Mouse (Mus musculus) midbrain, embryonic 16.5 days (tissue): Measurements from ENCODE around the gene Haao. TPM values are rescaled to one million over a fixed set of nuclear protein-coding genes. Genes with fewer than 3 reads are reported as not detected.

Experiments used
- ATAC-seq: fragments of 200-750 bp; cut with Nextera tagmentation; 2 replicates; pipeline ENCODE4 v1.8.0; 2017; ENCODE audit warnings: moderate TSS enrichment
- H3K27ac ChIP-seq: fragments of 300-500 bp; sonication (generic); 2 replicates; pipeline ENCODE4 v1.5.1; 2014; ENCODE audit warnings: mild to moderate bottlenecking, low read length, mixed read lengths
- H3K27me3 ChIP-seq: fragments of 300-500 bp; sonication (generic); 2 replicates; pipeline ENCODE4 v1.6.1; 2014; ENCODE audit warnings: low read depth, low read length, mixed read lengths; ENCODE audit not compliant: control insufficient read depth, insufficient read depth
- H3K36me3 ChIP-seq: fragments of 300-500 bp; sonication (generic); 2 replicates; pipeline ENCODE4 v1.6.1; 2014; ENCODE audit warnings: mild to moderate bottlenecking, low read length, moderate library complexity, mixed read lengths; ENCODE audit not compliant: control insufficient read depth, insufficient read depth
- H3K4me1 ChIP-seq: fragments of 300-500 bp; sonication (generic); 2 replicates; pipeline ENCODE4 v1.6.1; 2014; ENCODE audit warnings: mild to moderate bottlenecking, low read length, mixed read lengths; ENCODE audit not compliant: control insufficient read depth, insufficient read depth
- H3K4me2 ChIP-seq: fragments of 300-500 bp; sonication (generic); 2 replicates; pipeline ENCODE4 v1.6.1; 2014; ENCODE audit warnings: mild to moderate bottlenecking, low read length, mixed read lengths
- H3K4me3 ChIP-seq: fragments of 300-500 bp; sonication (generic); 2 replicates; pipeline ENCODE4 v1.5.1; 2014; ENCODE audit warnings: low read depth, mild to moderate bottlenecking, low read length, moderate library complexity, mixed read lengths
- H3K9ac ChIP-seq: fragments of 300-500 bp; sonication (generic); 2 replicates; pipeline ENCODE4 v1.6.1; 2014; ENCODE audit warnings: low read depth, low read length, mixed read lengths
- H3K9me3 ChIP-seq: fragments of 300-500 bp; sonication (generic); replicated peaks from 2 replicates; pipeline ENCODE4 v1.6.1; 2014; ENCODE audit warnings: mild to moderate bottlenecking, low read length, mixed read lengths; ENCODE audit not compliant: control insufficient read depth, poor library complexity, severe bottlenecking
- WGBS: fragments of 180-500 bp; shearing (Covaris S2); extraction: QIAGEN DNeasy Blood & Tissue Kit; methylation state at CpG from one replicate; pipeline ENCODE4 v1.1.7; 2014; 5-methylcytosine and 5-hydroxymethylcytosine counted together
- polyA plus RNA-seq: library from polyadenylated mRNA; unstranded; fragments of >200 nt; fragmentation: Nextera tagmentation; extraction: Ambion mirVana; gene quantifications from 2 replicates; pipeline ENCODE4 v1.2.1, GENCODE M21; 2015

Gene Haao
- polyA plus RNA-seq, 1 experiment from 2014 or later: 0.23 TPM

DNA sequence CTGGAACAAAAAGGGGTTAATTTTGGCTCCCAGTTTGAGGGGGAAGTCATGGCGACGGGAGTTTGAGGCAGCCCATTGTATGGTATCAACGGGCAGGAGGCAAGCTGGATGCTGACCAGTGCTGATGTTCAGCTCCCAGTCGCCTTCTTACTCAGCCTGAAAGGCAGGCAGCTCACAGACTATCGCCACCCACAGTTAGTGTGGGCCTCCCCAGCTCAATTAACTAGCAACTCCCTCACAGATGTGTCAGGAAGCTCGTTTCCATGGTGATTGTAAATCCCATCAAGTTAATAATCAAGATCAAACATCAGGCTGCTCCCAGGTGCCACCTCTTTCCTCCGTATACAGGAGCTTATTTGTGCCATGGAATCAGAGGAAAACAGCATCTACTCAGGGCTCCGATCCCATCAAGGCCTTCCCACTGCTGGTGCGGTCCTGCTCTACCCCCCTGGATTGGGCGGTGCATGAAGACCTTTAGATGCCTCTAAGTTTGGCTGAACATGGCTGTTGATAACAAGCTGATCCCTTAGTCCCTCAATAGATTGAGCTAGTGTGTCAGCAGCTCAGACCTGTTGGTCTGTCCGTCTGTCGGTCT lies 1.4 kb upstream of the Haao start:
- no peak overlapping the region for H3K4me2 ChIP-seq
- peak overlapping the region; percentile 56; the same call in 1 of the 2 replicates for H3K27ac ChIP-seq
- no peaks in the 10 kb centered on the region for H3K36me3 ChIP-seq
- no peak overlapping the region for H3K9ac ChIP-seq
- peak; percentile 72 for ATAC-seq
- no peaks in the 10 kb centered on the region for H3K27me3 ChIP-seq
- H3K9me3 ChIP-seq: no peaks in the 10 kb centered on the region
- peaks cover 9% of the 10 kb centered on the region; the same call in 1 of the 2 replicates for H3K4me1 ChIP-seq
- WGBS: 31% methylated on average over 12 of the region's 12 CpGs
- no peak overlapping the region for H3K4me3 ChIP-seq

- Histone ChIP-seq H3K4me3 (no peak overlapping the region), H3K4me1 (peaks cover 9% of the 10 kb centered on the region; the same call in 1 of the 2 replicates), H3K9ac (no peak overlapping the region), H3K27ac (0 out of 2 replicates have a peak overlapping the region, but pooled peaks have one; percentile 56), H3K9me3 (no peaks in the 10 kb centered on the region), H3K36me3 (no peaks in the 10 kb centered on the region), H3K27me3 (no peaks in the 10 kb centered on the region), H3K4me2 (no peak overlapping the region)
- WGBS: 72% methylated on average over 4 of the region's 4 CpGs
- ATAC-seq: 0 out of 2 replicates have a peak, but pooled peaks have one; percentile 6
Observed at GRCm38 (mm10) chr17:83848482-83848881, 719 bp upstream of the Haao start.

- Histone ChIP-seq H3K4me3 (no peak overlapping the region), H3K36me3 (no peaks in the 10 kb centered on the region), H3K9me3 (no peaks in the 10 kb centered on the region), H3K4me1 (peaks cover 9% of the 10 kb centered on the region; the same call in 1 of the 2 replicates), H3K27ac (no peak overlapping the region), H3K27me3 (no peaks in the 10 kb centered on the region), H3K4me2 (no peak overlapping the region), H3K9ac (no peak overlapping the region)
- WGBS: 89% methylated on average over 6 of the region's 6 CpGs
- no peak for ATAC-seq
Observed at GRCm38 (mm10) chr17:83847100-83847499, 663 bp downstream of the Haao start.

- H3K9ac ChIP-seq: no peak overlapping the region
- 86% methylated on average over 21 of the region's 21 CpGs for WGBS
- ATAC-seq: no peak
Observed at GRCm38 (mm10) chr17:83846301-83847021, 1.3 kb downstream of the Haao start.

GRCm38 (mm10) chr17:83845538-83845937 lies 2.2 kb downstream of the Haao start:
- no peak for ATAC-seq
- Histone ChIP-seq H3K27ac (no peak overlapping the region), H3K27me3 (no peaks in the 10 kb centered on the region), H3K9me3 (no peaks in the 10 kb centered on the region), H3K36me3 (no peaks in the 10 kb centered on the region), H3K4me2 (no peak overlapping the region), H3K9ac (no peak overlapping the region), H3K4me3 (no peak overlapping the region), H3K4me1 (peaks cover 9% of the 10 kb centered on the region; the same call in 1 of the 2 replicates)
- 88% methylated on average over 8 of the region's 8 CpGs for WGBS

More at GRCm38 (mm10) chr17:83846301-83847021, 1.3 kb downstream of the Haao start:
- H3K27ac ChIP-seq: no peak overlapping the region
- no peak overlapping the region for H3K4me2 ChIP-seq
- H3K9me3 ChIP-seq: no peaks in the 10 kb centered on the region
- no peaks in the 10 kb centered on the region for H3K27me3 ChIP-seq
- peaks cover 9% of the 10 kb centered on the region; the same call in 1 of the 2 replicates for H3K4me1 ChIP-seq
- no peak overlapping the region for H3K4me3 ChIP-seq
- no peaks in the 10 kb centered on the region for H3K36me3 ChIP-seq

DNA sequence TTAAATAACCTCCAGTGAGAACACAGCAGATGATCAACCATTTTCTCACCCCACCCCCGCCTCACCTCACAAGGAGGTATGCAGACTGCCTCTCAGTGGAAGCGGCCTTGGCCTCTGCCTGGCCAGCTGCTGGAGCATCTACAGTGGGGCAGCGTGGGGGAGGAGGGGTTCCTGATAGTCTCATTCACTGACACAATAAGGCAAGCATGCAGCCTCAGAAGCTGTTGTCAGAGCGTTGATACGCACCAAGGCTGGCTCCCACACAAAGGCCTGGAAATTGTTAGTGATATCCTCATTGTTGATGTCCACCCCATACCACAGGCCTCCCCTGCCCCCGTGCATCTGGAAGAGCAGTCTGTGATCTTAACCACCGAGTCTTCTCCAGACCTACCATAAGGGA lies 4.0 kb downstream of the Haao start:
- H3K27ac ChIP-seq: no peak overlapping the region
- H3K9me3 ChIP-seq: no peaks in the 10 kb centered on the region
- no peaks in the 10 kb centered on the region for H3K27me3 ChIP-seq
- no peak overlapping the region for H3K9ac ChIP-seq
- 61% methylated on average over 7 of the region's 7 CpGs for WGBS
- H3K4me2 ChIP-seq: no peak overlapping the region
- H3K4me3 ChIP-seq: no peak overlapping the region
- no peak for ATAC-seq
- peaks cover under 1% of the 10 kb centered on the region; the same call in 1 of the 2 replicates for H3K4me1 ChIP-seq
- no peaks in the 10 kb centered on the region for H3K36me3 ChIP-seq

DNA sequence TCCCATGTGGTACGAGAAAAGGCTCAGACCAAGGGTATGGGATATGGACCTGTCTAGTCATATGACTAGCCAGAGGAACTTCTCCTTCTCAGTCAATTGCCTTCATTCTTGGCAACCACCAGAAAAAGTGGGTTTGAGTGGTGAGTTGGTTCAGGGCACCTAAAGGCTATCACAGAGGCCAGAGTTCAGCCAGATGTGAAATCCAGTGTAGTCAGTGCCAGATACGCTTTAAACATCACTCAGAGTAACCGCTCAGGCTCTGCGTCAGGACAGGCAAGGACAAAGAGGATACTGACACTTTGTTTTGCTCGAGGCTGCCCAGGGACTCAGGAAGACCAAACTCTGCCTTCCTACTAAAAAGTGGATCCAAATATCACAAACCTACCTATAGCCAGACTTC lies 6.8 kb downstream of the Haao start:
- no peaks in the 10 kb centered on the region for H3K4me1 ChIP-seq
- H3K36me3 ChIP-seq: no peaks in the 10 kb centered on the region
- no peak overlapping the region for H3K9ac ChIP-seq
- no peaks in the 10 kb centered on the region for H3K9me3 ChIP-seq
- no peak for ATAC-seq
- H3K27ac ChIP-seq: no peak overlapping the region
- H3K27me3 ChIP-seq: no peaks in the 10 kb centered on the region
- H3K4me3 ChIP-seq: no peak overlapping the region
- 90% methylated on average over 5 of the region's 5 CpGs for WGBS
- no peak overlapping the region for H3K4me2 ChIP-seq

DNA sequence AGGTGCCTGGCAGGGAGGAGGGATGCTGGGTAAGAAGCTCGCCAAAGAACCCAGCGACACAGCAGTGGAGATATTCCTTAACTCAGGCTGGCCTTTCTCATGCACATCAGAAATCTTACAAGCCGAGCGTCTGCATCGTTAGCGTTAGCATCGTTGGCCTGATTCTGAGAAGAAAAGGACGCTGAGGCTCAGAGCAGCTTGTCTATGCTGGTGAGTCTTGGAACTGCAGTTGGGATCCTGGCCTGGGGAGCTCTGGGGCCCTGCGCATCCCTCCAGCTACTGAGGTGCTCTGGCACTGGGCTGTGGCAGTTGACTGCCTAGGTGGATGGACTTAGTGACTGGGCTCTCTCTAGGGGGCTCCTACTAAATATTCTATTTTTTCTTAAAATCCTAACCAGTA lies 8.6 kb downstream of the Haao start:
- Histone ChIP-seq H3K27me3 (no peaks in the 10 kb centered on the region), H3K27ac (no peak overlapping the region), H3K4me2 (no peak overlapping the region), H3K9ac (no peak overlapping the region), H3K36me3 (no peaks in the 10 kb centered on the region), H3K4me3 (no peak overlapping the region), H3K4me1 (no peaks in the 10 kb centered on the region), H3K9me3 (no peaks in the 10 kb centered on the region)
- no peak for ATAC-seq
- 48% methylated on average over 9 of the region's 9 CpGs for WGBS

GRCm38 (mm10) chr17:83837659-83838190 lies 10.0 kb downstream of the Haao start:
- Histone ChIP-seq H3K27me3 (no peaks in the 10 kb centered on the region), H3K9ac (no peak overlapping the region), H3K36me3 (no peaks in the 10 kb centered on the region), H3K4me1 (no peaks in the 10 kb centered on the region), H3K9me3 (no peaks in the 10 kb centered on the region), H3K27ac (no peak overlapping the region), H3K4me2 (no peak overlapping the region), H3K4me3 (no peak overlapping the region)
- WGBS: 73% methylated on average over 8 of the region's 8 CpGs
- ATAC-seq: no peak
